Comparison of ENCODE assay signal across 15 mouse cellular contexts in the genomic region with DNA sequence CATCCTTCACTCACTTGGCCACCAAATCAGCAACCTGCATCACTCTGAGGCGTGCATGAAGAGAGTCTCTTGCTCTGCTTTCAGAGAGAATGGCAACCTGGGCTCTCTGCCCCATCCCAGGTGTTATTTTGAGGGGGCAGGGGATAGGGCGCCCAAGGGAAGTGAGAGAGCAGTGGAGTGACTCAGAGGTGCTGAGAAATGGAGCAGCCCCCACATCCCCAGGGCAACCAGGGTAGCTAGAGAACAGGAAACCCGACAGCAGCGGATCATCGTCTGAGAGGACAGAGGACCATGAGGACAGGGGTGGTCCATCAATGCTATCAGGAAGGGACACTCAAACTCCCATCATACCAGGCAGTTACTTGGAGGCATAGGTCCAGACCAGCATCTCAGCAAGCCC.
"Had no signal": no experiment of that assay in that cellular context is flagged by ENCODE, and none has a peak within 500 bp of the region (broad histone marks: within the 10 kb centered on the region; RNA-seq: fewer than 3 reads in every experiment).

No protein-coding gene starts in this region.

- H3K9ac ChIP-seq: limb, embryonic 15.5 days; liver, embryonic 13.5 days; liver, postnatal 0 days; lung, embryonic 15.5 days had no signal

- H3K27me3 ChIP-seq: limb, embryonic 15.5 days; liver, embryonic 13.5 days; lung, embryonic 15.5 days had no signal

- H3K9me3 ChIP-seq: limb, embryonic 15.5 days; liver, embryonic 13.5 days; lung, embryonic 15.5 days; megakaryocyte, embryonic 14.5 days had no signal

- H3K4me2 ChIP-seq: limb, embryonic 15.5 days; liver, embryonic 13.5 days; lung, embryonic 15.5 days; midbrain, embryonic 11.5 days had no signal

- H3K36me3 ChIP-seq: limb, embryonic 15.5 days; liver, embryonic 13.5 days; lung, embryonic 15.5 days had no signal

- H3K27ac ChIP-seq: limb, embryonic 15.5 days; liver, embryonic 13.5 days; lung, embryonic 15.5 days; macrophage had no signal

- DNase-seq: kidney, adult 8-10 months; layer of hippocampus, postnatal 36 days; liver, embryonic 13.5 days; liver, postnatal 0 days; lung, postnatal 14 days; right cerebral cortex, adult 18-20 months; right cerebral cortex, postnatal 25 days; thymus, adult 18-20 months; thymus, postnatal 36 days had no signal

- H3K4me3 ChIP-seq: limb, embryonic 15.5 days; liver, embryonic 13.5 days; lung, embryonic 15.5 days; megakaryocyte, embryonic 14.5 days had no signal

- ATAC-seq: liver, postnatal 0 days; midbrain, embryonic 16.5 days had no signal
